Mouse (Mus musculus) liver, embryonic 15.5 days (tissue): ENCODE results near the gene Sar1b. TPM values are rescaled to one million over a fixed set of nuclear protein-coding genes. Genes with fewer than 3 reads are reported as not detected.
A peak's percentile ranks its signal among the peaks of the same experiment; 100 is the strongest.
"Not testable (repeated sequence)": the region's sequence is repeated elsewhere in the genome, so short reads cannot be mapped to it uniquely, and the experiment has no call there.

Experiments
- ATAC-seq: fragments of 200-750 bp; cut with Nextera tagmentation; 2 replicates; pipeline ENCODE4 v1.8.0; 2017; ENCODE audit warnings: moderate number of reproducible peaks, mild to moderate bottlenecking, moderate library complexity; ENCODE audit not compliant: insufficient read depth
- H3K27ac ChIP-seq: fragments of 300-500 bp; sonication (generic); replicated peaks from 2 replicates; pipeline ENCODE4 v1.5.1; 2015; ENCODE audit warnings: mild to moderate bottlenecking, inconsistent platforms
- H3K27me3 ChIP-seq: fragments of 300-500 bp; sonication (generic); 2 replicates; pipeline ENCODE4 v1.6.1; 2015; ENCODE audit warnings: mild to moderate bottlenecking, inconsistent platforms
- H3K36me3 ChIP-seq: fragments of 300-500 bp; sonication (generic); replicated peaks from 2 replicates; pipeline ENCODE4 v1.6.1; 2015; ENCODE audit warnings: moderate library complexity, mild to moderate bottlenecking, inconsistent platforms
- H3K4me1 ChIP-seq: fragments of 300-500 bp; sonication (generic); replicated peaks from 2 replicates; pipeline ENCODE4 v1.6.1; 2015; ENCODE audit warnings: inconsistent platforms
- H3K4me2 ChIP-seq: fragments of 300-500 bp; sonication (generic); 2 replicates; pipeline ENCODE4 v1.6.1; 2015; ENCODE audit warnings: moderate library complexity, mild to moderate bottlenecking, inconsistent platforms
- H3K4me3 ChIP-seq: fragments of 300-500 bp; sonication (generic); replicated peaks from 2 replicates; pipeline ENCODE4 v1.5.1; 2015; ENCODE audit warnings: mild to moderate bottlenecking, inconsistent platforms
- H3K9ac ChIP-seq: fragments of 300-500 bp; sonication (generic); 2 replicates; pipeline ENCODE4 v1.6.1; 2015; ENCODE audit warnings: moderate library complexity, mild to moderate bottlenecking, inconsistent platforms
- H3K9me3 ChIP-seq: fragments of 300-500 bp; sonication (generic); replicated peaks from 2 replicates; pipeline ENCODE4 v1.6.1; 2016; ENCODE audit warnings: inconsistent platforms
- WGBS: fragments of 180-500 bp; shearing (Covaris S2); methylation state at CpG from one replicate; pipeline ENCODE4 v1.1.7; 2015; ENCODE audit warnings: mixed read lengths; ENCODE audit not compliant: insufficient replicate concordance; 5-methylcytosine and 5-hydroxymethylcytosine counted together
- polyA plus RNA-seq: library from polyadenylated mRNA; unstranded; fragments of >200 nt; fragmentation: Nextera tagmentation; extraction: Ambion mirVana; gene quantifications from 2 replicates; pipeline ENCODE4 v1.2.1, GENCODE M21; 2015

The Sar1b gene
- 73.7 and 77.0 TPM in 2 replicates for polyA plus RNA-seq

DNA sequence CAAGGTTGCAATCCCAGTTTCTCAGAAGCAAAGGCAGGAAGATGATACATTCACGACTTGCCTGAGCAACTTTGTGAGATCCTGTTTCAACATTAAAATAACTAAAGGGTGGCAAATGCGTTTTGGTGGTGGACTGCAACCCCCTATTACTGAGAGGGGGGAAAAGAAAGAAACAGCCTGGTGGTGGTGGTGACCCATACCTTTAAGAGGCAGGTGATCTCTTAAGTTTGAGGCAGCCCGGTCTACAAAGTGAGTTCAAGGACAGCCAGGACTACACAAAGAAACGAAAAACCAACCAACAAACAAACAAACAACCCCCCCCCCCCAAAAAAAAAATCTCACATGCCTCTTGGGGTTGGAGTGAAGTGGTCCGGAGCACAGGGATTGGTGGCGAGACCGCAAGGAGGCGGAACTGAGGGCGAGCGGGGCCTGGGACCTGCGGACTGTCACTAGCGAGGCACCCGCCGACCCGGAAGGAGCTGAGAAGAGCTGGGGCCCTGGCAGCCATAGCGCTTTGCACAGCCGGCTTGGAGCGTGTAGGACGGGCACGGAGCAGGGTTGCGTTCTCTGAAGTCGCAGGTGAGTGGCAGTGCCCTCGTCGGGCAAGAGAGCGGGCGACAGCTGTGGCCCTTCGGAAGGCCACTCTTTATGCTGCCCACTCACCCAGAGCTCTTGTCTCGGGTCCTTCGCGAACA is at the start of gene Sar1b, which contains the start of gene Sec24a:
Gene Sar1b (plus strand): TSS at position 475 of the 695 bp plus-strand sequence.
Gene Sec24a (minus strand): TSS at position 422 of the 695 bp plus-strand sequence.
- 1% methylated on average over 30 of the region's 30 CpGs for WGBS
- H3K27ac ChIP-seq: peak within 1 kb of the TSS; percentile 63; the same call in 1 of the 2 replicates

DNA sequence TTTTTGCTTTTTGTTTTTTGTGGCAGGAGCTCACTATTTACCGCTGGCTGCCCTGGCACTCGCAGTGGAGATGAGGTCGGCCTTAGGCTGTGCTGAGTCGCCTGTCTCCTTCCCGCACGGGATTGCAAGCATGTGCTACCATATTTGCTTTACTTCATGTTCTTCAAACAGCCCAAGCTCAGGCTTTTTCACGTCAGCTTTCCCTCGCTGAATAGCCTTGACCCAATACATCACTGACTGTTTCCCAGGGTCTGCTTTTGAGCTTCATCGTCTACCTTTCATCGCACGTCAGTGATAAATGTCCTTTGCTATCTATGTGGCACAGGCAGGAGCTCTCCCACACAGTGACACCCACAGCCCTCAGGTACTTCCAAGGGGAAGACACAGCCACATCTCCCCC is 42.4 kb upstream of the Sar1b start:
- no peak for ATAC-seq
- no peaks in the 10 kb centered on the region for H3K4me1 ChIP-seq
- peaks cover 82% of the 10 kb centered on the region for H3K36me3 ChIP-seq
- H3K9ac ChIP-seq: no peak overlapping the region
- WGBS: 87% methylated on average over 11 of the region's 11 CpGs
- H3K9me3 ChIP-seq: no peaks in the 10 kb centered on the region
- H3K4me2 ChIP-seq: no peak overlapping the region
- no peak overlapping the region for H3K27ac ChIP-seq
- H3K27me3 ChIP-seq: no peaks in the 10 kb centered on the region
- H3K4me3 ChIP-seq: no peak overlapping the region

More for the DNA sequence above, at the start of gene Sar1b, which contains the start of gene Sec24a:
- H3K4me3 ChIP-seq: peak within 1 kb of the TSS; percentile 86
- peak; percentile 82 for ATAC-seq
- H3K9me3 ChIP-seq: no peaks in the 10 kb centered on the region
- peak within 1 kb of the TSS; percentile 78 for H3K9ac ChIP-seq
- no peaks in the 10 kb centered on the region for H3K36me3 ChIP-seq
- peaks cover 47% of the 10 kb centered on the region for H3K4me1 ChIP-seq
- peaks cover 9% of the 10 kb centered on the region; the same call in 1 of the 2 replicates for H3K27me3 ChIP-seq
- peak within 1 kb of the TSS; percentile 82 for H3K4me2 ChIP-seq

DNA sequence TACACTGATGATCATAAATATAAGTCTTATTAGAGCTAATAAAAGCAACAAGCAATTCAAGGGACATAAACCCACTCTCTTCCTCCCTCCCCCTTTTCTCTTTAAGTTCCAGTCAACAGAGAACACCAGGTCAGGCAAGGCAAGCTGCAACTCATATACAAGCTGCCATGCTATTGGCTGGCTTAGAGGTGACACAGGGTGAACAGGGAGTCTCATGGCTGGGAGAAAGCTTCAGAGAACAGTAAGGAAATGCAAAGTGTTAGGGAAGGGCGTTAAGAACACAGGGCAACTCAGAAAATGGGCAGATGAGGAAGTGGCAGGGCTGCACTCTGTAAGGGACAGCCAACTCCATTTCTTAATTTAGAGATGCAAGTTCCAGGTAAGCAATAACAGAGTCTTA is 30.6 kb upstream of the Sar1b start:
- H3K36me3 ChIP-seq: peaks cover 55% of the 10 kb centered on the region

DNA sequence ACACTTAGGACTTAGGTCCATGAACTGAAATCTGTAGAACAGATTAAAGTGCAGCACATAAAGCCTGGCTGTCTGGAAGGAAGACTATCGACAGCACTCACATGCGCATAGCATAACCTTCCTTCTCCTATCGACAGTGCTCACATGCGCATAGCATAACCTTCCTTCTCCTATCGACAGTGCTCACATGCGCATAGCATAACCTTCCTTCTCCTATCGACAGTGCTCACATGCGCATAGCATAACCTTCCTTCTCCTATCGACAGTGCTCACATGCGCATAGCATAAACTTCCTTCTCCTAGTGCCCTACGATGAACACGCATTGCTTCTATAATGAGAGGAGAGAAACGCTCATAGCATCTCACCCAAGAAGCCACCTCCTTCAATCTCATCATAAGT is 29.3 kb upstream of the Sar1b start:
- H3K4me3 ChIP-seq, H3K9ac ChIP-seq, H3K9me3 ChIP-seq, H3K4me2 ChIP-seq, H3K27me3 ChIP-seq, H3K27ac ChIP-seq, ATAC-seq: not testable (repeated sequence)
- Histone ChIP-seq H3K36me3 (peaks cover 55% of the 10 kb centered on the region), H3K4me1 (peaks cover 17% of the 10 kb centered on the region)
- 90% methylated on average over 13 of the region's 13 CpGs for WGBS

More for the DNA sequence above, 30.6 kb upstream of the Sar1b start:
- Histone ChIP-seq H3K27ac (no peak overlapping the region), H3K27me3 (no peaks in the 10 kb centered on the region), H3K9me3 (no peaks in the 10 kb centered on the region), H3K4me1 (peaks cover 4% of the 10 kb centered on the region; the same call in 1 of the 2 replicates), H3K9ac (no peak overlapping the region), H3K4me3 (no peak overlapping the region), H3K4me2 (no peak overlapping the region)
- no peak for ATAC-seq
- 50% methylated on average over 1 of the region's 1 CpGs for WGBS

DNA sequence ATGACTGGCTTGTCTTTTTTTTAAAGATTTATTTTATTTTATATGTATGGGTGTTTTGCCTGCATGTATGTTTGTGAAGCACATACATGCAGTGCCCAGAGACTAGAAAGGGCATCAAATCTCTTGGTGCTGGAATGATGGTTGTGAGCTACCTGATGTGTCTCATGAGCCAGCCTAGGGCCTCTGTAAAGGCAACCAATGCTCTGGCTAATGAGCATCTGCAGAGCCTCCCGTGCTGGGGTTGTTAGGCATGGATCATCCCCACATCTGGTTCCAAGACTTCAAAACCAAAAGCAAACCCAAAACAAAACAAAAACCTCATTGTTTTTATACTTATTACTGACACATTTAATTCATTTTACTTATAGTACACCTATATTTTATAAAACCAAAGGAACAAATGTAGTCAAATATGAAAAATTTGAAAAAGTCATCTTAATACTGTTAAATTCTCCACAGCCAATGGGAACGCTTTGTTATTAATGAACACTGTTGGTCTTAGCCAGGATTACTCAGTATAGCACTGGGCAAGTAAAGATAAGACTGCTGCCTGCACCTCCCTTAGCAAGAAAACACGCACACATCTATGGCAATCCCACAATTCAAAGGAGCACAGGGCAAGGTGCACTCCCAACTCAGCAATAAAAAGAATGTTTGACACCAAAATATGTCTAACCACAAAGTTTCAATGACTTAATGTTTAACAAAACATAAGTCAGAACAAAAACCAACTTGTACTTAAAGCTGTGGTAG is 24.7 kb upstream of the Sar1b start:
- no peaks in the 10 kb centered on the region for H3K27me3 ChIP-seq
- H3K36me3 ChIP-seq: peaks cover 40% of the 10 kb centered on the region
- ATAC-seq: peak; percentile 88
- H3K4me1 ChIP-seq: peaks cover 48% of the 10 kb centered on the region
- H3K9ac ChIP-seq: no peak overlapping the region
- H3K27ac ChIP-seq: peak overlapping the region; percentile 83
- no peaks in the 10 kb centered on the region for H3K9me3 ChIP-seq
- WGBS: 31% methylated on average over 3 of the region's 3 CpGs
- peak overlapping the region; percentile 32; the same call in 1 of the 2 replicates for H3K4me2 ChIP-seq
- no peak overlapping the region for H3K4me3 ChIP-seq

DNA sequence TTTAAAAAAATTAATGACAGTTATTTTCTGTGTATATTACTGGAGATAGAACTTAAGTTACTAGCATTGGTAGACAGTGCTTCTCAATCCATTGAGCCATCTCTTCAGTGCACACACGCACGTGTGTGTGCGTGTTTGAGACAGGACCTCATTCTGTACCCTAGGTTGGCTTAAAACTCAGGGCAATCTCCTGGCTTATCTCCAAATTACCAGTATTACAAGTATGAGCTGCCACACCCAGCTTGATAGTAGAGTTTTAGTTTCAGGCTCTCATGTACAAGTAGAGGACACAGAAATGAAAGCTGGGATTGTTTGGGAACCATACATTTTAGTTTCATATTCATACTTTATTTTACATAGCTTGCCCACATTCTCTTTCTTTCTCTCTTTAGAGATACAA is 22.8 kb upstream of the Sar1b start:
- Histone ChIP-seq H3K4me1 (peaks cover 52% of the 10 kb centered on the region), H3K4me2 (peak overlapping the region; percentile 34), H3K36me3 (peaks cover 38% of the 10 kb centered on the region), H3K9ac (no peak overlapping the region), H3K9me3 (no peaks in the 10 kb centered on the region), H3K4me3 (no peak overlapping the region), H3K27ac (peak overlapping the region; percentile 83), H3K27me3 (no peaks in the 10 kb centered on the region)
- peak; percentile 62 for ATAC-seq
- WGBS: 31% methylated on average over 3 of the region's 3 CpGs

DNA sequence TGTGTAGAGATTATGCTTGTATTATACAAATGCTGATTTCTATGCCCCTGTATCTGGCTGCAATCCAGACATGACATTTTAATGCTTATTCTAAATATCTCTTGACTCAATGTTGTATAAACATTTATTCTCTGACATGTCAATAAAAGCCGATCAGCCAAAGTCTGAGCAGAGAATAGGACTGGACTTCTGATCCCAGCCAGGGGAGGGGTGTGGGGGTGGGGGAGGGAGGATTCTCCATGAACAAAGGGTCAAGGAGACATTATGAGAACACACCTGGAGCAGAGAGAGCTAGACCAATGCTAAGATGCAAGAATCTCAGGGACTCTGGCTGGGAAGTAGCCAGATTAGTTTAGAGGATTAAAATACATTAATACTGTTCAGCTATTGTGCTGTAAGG is 17.4 kb upstream of the Sar1b start:
- ATAC-seq: no peak

DNA sequence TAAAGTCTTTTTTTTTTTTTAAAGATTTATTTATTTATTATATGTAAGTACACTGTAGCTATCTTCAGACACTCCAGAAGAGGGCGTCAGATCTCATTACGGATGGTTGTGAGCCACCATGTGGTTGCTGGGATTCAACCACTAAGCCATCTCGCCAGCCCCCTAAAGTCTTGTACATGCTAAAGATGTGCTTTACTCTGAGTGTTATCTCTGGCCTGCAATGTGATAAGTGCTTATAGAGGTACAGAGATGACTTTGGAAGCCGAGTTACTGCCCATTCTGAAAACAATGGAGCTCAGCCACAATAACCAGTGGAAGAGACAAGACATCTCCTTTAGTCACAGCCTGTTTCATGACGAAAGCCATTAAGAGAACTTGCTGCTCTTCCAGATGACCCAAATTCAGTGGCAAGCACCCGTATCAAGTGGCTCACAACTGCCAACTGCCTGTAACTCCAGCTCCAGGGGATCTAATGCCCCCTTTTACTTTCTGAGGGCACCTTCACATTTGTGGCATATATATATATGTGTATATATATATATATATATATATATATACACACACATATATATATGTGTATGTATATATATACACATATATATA is 11.8 kb upstream of the Sar1b start:
- Histone ChIP-seq H3K4me1 (peaks cover 47% of the 10 kb centered on the region), H3K36me3 (peaks cover 17% of the 10 kb centered on the region)
- not testable (repeated sequence) for ATAC-seq, H3K4me2 ChIP-seq, H3K9ac ChIP-seq, H3K9me3 ChIP-seq, H3K4me3 ChIP-seq, H3K27me3 ChIP-seq, H3K27ac ChIP-seq
- 54% methylated on average over 6 of the region's 6 CpGs for WGBS

More for the DNA sequence above, 17.4 kb upstream of the Sar1b start:
- Histone ChIP-seq H3K4me1 (peaks cover 27% of the 10 kb centered on the region), H3K4me3 (no peak overlapping the region), H3K27ac (0 out of 2 replicates have a peak overlapping the region, but pooled peaks have one; percentile 14), H3K27me3 (no peaks in the 10 kb centered on the region), H3K4me2 (no peak overlapping the region), H3K9ac (no peak overlapping the region), H3K9me3 (no peaks in the 10 kb centered on the region), H3K36me3 (peaks cover 42% of the 10 kb centered on the region)
- 71% methylated on average over 1 of the region's 1 CpGs for WGBS

DNA sequence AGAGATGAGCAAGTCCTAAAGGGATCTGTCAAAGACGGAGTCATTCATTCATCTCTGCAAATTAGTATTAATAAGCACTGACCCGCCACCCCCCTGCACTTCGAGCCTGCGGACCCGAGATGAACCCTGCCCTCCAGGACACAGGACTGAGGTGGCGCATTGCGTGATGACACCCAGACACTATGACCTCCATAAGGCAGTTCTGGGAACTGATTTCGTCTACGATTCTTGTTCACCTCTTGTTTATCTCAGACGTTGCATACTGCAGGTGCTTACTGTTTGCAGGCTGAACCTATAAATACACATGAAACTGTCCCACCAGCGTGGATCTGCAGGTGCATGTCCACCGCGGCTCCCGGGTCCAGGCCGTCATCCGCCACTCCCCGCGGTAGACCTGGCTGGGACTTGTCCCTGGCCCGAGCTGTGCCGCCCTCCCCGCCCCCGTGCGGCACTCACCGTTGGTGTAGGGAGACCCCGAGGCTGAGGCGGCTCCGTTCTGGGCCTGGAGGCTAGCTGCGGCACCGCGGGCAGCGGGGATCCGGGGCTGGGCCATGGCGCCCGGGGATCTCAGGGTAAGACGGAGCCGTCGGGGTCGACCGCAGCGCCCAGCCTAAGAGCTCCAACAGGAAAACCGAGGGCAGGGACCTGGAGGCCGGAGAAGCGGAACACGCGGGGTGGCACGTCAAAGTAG is 7.7 kb upstream of the Sar1b start:
- Histone ChIP-seq H3K4me2 (peak overlapping the region; percentile 92), H3K9ac (peak overlapping the region; percentile 94), H3K9me3 (no peaks in the 10 kb centered on the region), H3K4me3 (peak overlapping the region; percentile 97), H3K4me1 (peaks cover 60% of the 10 kb centered on the region), H3K27ac (peak overlapping the region; percentile 84), H3K36me3 (no peaks in the 10 kb centered on the region), H3K27me3 (no peaks in the 10 kb centered on the region)
- WGBS: under 1% methylated on average over 46 of the region's 46 CpGs
- ATAC-seq: peak; percentile 69

DNA sequence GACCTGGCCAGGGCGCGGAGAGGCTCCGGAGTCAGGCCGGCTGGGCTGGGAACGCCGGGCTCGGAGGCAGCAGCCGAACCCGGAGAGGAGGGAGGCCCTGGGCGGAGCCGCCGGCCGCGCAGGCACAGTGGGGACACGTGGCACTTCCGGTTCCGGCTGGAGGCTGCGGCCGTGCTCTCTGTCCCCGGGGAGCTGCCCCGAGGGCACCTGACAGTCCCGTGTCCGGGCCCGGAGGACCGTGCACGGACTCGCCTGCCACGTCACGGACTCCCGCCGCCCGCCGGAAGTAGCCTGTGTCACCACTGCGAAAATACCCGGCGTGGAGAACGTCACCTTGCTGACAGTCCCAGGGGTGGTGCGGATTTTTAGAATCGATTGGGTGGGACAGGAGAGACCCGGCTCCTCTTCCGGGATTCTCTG is 7.1 kb upstream of the Sar1b start:
- Histone ChIP-seq H3K4me1 (peaks cover 58% of the 10 kb centered on the region), H3K4me2 (peak overlapping the region; percentile 92), H3K9me3 (no peaks in the 10 kb centered on the region), H3K27me3 (peaks cover 3% of the 10 kb centered on the region; the same call in 1 of the 2 replicates), H3K27ac (peak overlapping the region; percentile 84), H3K9ac (peak overlapping the region; percentile 94), H3K36me3 (no peaks in the 10 kb centered on the region), H3K4me3 (peak overlapping the region; percentile 97)
- peak; percentile 97 for ATAC-seq
- under 1% methylated on average over 41 of the region's 41 CpGs for WGBS
